ENCODE assay signal across 16 mouse cellular contexts in genomic region chr9:77465401-77465800, GRCm38 (mm10).
DNase-seq lines count a peak whose midpoint lies in the region; ATAC-seq lines count a peak whose summit lies in the region.
"Had no signal": no experiment of that assay in that cellular context is flagged by ENCODE, and none has a peak within 500 bp of the region (broad histone marks: within the 10 kb centered on the region; RNA-seq: fewer than 3 reads in every experiment).

No protein-coding gene starts in this region.

- WGBS in forebrain, embryonic 14.5 days = 78% methylated on average over 11 of the region's 11 CpGs
- 72% methylated on average over 11 of the region's 11 CpGs for WGBS in forebrain, embryonic 16.5 days
- WGBS in heart, embryonic 16.5 days = 35% methylated on average over 11 of the region's 11 CpGs
- WGBS in limb, embryonic 13.5 days = 46% methylated on average over 11 of the region's 11 CpGs
- WGBS in hindbrain, embryonic 11.5 days = 82% methylated on average over 11 of the region's 11 CpGs

- H3K4me2 ChIP-seq in forebrain, embryonic 14.5 days (ENCODE audit: low read length) = no peak overlapping the region
- H3K4me2 ChIP-seq in forebrain, embryonic 16.5 days (ENCODE audit: low read length) = no peak overlapping the region
- H3K4me2 ChIP-seq in heart, embryonic 16.5 days (ENCODE audit: low read depth, low read length) = no peak overlapping the region
- H3K4me2 ChIP-seq in limb, embryonic 13.5 days (replicated peaks) = peak overlapping the region; percentile 34; the same call in 1 of the 2 replicates
- H3K4me2 ChIP-seq in hindbrain, embryonic 11.5 days (replicated peaks; ENCODE audit: low read depth, low read length) = no peak overlapping the region
- H3K4me2 ChIP-seq: liver, embryonic 13.5 days had no signal

- DNase-seq in forebrain, embryonic 14.5 days (ENCODE audit: low spot score) = peak; percentile 42
- DNase-seq in heart, adult 8-10 months (ENCODE audit: low spot score) = no peak
- no peak for DNase-seq in hindbrain, embryonic 11.5 days (ENCODE audit: low spot score)
- DNase-seq: adrenal gland, postnatal 36 days; cerebellum, postnatal 25 days; kidney, adult 9 months; liver, embryonic 13.5 days; right cerebral cortex, adult 18-20 months had no signal

- H3K27ac ChIP-seq in forebrain, embryonic 14.5 days (ENCODE audit: low read depth, low read length) = no peak overlapping the region
- no peak overlapping the region for H3K27ac ChIP-seq in forebrain, embryonic 16.5 days (ENCODE audit: low read length)
- H3K27ac ChIP-seq in heart, embryonic 16.5 days (ENCODE audit: low read length) = peak overlapping the region; percentile 99
- H3K27ac ChIP-seq in limb, embryonic 13.5 days = peak overlapping the region; percentile 65; the same call in 1 of the 2 replicates
- no peak overlapping the region for H3K27ac ChIP-seq in hindbrain, embryonic 11.5 days (ENCODE audit: low read depth, low read length)
- H3K27ac ChIP-seq: hindbrain, embryonic 10.5 days; liver, embryonic 13.5 days had no signal

- ATAC-seq in forebrain, embryonic 14.5 days = no peak
- ATAC-seq in forebrain, embryonic 16.5 days = no peak
- ATAC-seq in heart, embryonic 16.5 days (replicated peaks; ENCODE audit: extremely low read depth, insufficient read depth, low FRiP score) = 0 out of 2 replicates have a peak, but pooled peaks have one; percentile 18
- no peak for ATAC-seq in megakaryocyte, adult 5-6 weeks (ENCODE audit: poor library complexity, severe bottlenecking)
- no peak for ATAC-seq in limb, embryonic 13.5 days (ENCODE audit: low FRiP score, low read depth)
- no peak for ATAC-seq in hindbrain, embryonic 11.5 days (ENCODE audit: low FRiP score)
- ATAC-seq: activated CD4-positive, CD25-positive, alpha-beta regulatory T cell, adult 4 months; inflammation-experienced regulatory T-cells, adult 6 months had no signal

- H3K27me3 ChIP-seq in forebrain, embryonic 14.5 days (replicated peaks; ENCODE audit: control insufficient read depth, insufficient read depth, low read length) = no peaks in the 10 kb centered on the region
- no peaks in the 10 kb centered on the region for H3K27me3 ChIP-seq in forebrain, embryonic 16.5 days (replicated peaks; ENCODE audit: control insufficient read depth, insufficient read depth, low read length)
- no peaks in the 10 kb centered on the region for H3K27me3 ChIP-seq in heart, embryonic 16.5 days (ENCODE audit: control insufficient read depth, insufficient read depth, low read length)
- no peaks in the 10 kb centered on the region for H3K27me3 ChIP-seq in megakaryocyte, embryonic 14.5 days (replicated peaks)
- H3K27me3 ChIP-seq in limb, embryonic 13.5 days = no peaks in the 10 kb centered on the region
- H3K27me3 ChIP-seq in hindbrain, embryonic 11.5 days (ENCODE audit: control insufficient read depth, insufficient read depth, low read length) = no peaks in the 10 kb centered on the region
- H3K27me3 ChIP-seq: liver, embryonic 13.5 days had no signal

- no peak overlapping the region for H3K9ac ChIP-seq in forebrain, embryonic 14.5 days (ENCODE audit: low read length)
- no peak overlapping the region for H3K9ac ChIP-seq in forebrain, embryonic 16.5 days (replicated peaks; ENCODE audit: low read depth, low read length)
- H3K9ac ChIP-seq in heart, embryonic 16.5 days (ENCODE audit: low read length) = peak overlapping the region; percentile 70
- H3K9ac ChIP-seq in limb, embryonic 13.5 days = no peak overlapping the region
- H3K9ac ChIP-seq in hindbrain, embryonic 11.5 days (ENCODE audit: low read depth, low read length) = no peak overlapping the region
- H3K9ac ChIP-seq: liver, embryonic 13.5 days had no signal

- peaks cover 9% of the 10 kb centered on the region for H3K4me1 ChIP-seq in forebrain, embryonic 14.5 days (ENCODE audit: control insufficient read depth, insufficient read depth, low read length)
- H3K4me1 ChIP-seq in forebrain, embryonic 16.5 days (replicated peaks; ENCODE audit: control insufficient read depth, insufficient read depth, low read length) = peaks cover 14% of the 10 kb centered on the region
- H3K4me1 ChIP-seq in heart, embryonic 16.5 days (ENCODE audit: control insufficient read depth, insufficient read depth, low read length) = peaks cover 52% of the 10 kb centered on the region
- H3K4me1 ChIP-seq in megakaryocyte, embryonic 14.5 days = peaks cover 22% of the 10 kb centered on the region
- H3K4me1 ChIP-seq in limb, embryonic 13.5 days = peaks cover 33% of the 10 kb centered on the region
- no peaks in the 10 kb centered on the region for H3K4me1 ChIP-seq in hindbrain, embryonic 11.5 days (replicated peaks; ENCODE audit: control insufficient read depth, insufficient read depth, low read length)

- no peaks in the 10 kb centered on the region for H3K9me3 ChIP-seq in forebrain, embryonic 14.5 days (replicated peaks; ENCODE audit: control insufficient read depth, low read length)
- H3K9me3 ChIP-seq in forebrain, embryonic 16.5 days (ENCODE audit: control insufficient read depth, low read length) = no peaks in the 10 kb centered on the region
- H3K9me3 ChIP-seq in heart, embryonic 16.5 days (replicated peaks; ENCODE audit: control insufficient read depth, low read length) = no peaks in the 10 kb centered on the region
- H3K9me3 ChIP-seq in megakaryocyte, embryonic 14.5 days = no peaks in the 10 kb centered on the region
- no peaks in the 10 kb centered on the region for H3K9me3 ChIP-seq in limb, embryonic 13.5 days
- no peaks in the 10 kb centered on the region for H3K9me3 ChIP-seq in hindbrain, embryonic 11.5 days (ENCODE audit: control insufficient read depth, low read length)
- H3K9me3 ChIP-seq: hindbrain, embryonic 10.5 days; liver, embryonic 13.5 days had no signal

- H3K4me3 ChIP-seq in forebrain, embryonic 14.5 days (ENCODE audit: low read depth, low read length) = no peak overlapping the region
- H3K4me3 ChIP-seq in forebrain, embryonic 16.5 days (replicated peaks; ENCODE audit: low read length) = no peak overlapping the region
- no peak overlapping the region for H3K4me3 ChIP-seq in heart, embryonic 16.5 days (ENCODE audit: low read length)
- H3K4me3 ChIP-seq in megakaryocyte, embryonic 14.5 days (replicated peaks) = peak overlapping the region; percentile 67
- H3K4me3 ChIP-seq in limb, embryonic 13.5 days = no peak overlapping the region
- H3K4me3 ChIP-seq in hindbrain, embryonic 11.5 days (ENCODE audit: low read depth, low read length) = no peak overlapping the region
- H3K4me3 ChIP-seq: hindbrain, embryonic 10.5 days; liver, embryonic 13.5 days had no signal

- H3K36me3 ChIP-seq in forebrain, embryonic 14.5 days (ENCODE audit: control insufficient read depth, insufficient read depth, low read length) = peaks cover 6% of the 10 kb centered on the region; the same call in 1 of the 2 replicates
- no peaks in the 10 kb centered on the region for H3K36me3 ChIP-seq in forebrain, embryonic 16.5 days (ENCODE audit: control insufficient read depth, insufficient read depth)
- H3K36me3 ChIP-seq in heart, embryonic 16.5 days (ENCODE audit: control insufficient read depth, insufficient read depth) = peaks cover 9% of the 10 kb centered on the region
- H3K36me3 ChIP-seq in megakaryocyte, embryonic 14.5 days (replicated peaks; ENCODE audit: low read length) = peaks cover 20% of the 10 kb centered on the region
- H3K36me3 ChIP-seq in limb, embryonic 13.5 days = peaks cover 9% of the 10 kb centered on the region
- H3K36me3 ChIP-seq in hindbrain, embryonic 11.5 days (ENCODE audit: control insufficient read depth, insufficient read depth, low read length) = no peaks in the 10 kb centered on the region
- H3K36me3 ChIP-seq: liver, embryonic 13.5 days had no signal

Comparison
In these comparisons a context has a peak if more than half of its experiments do, and no peak if none do; other contexts are left out.
1. H3K27ac ChIP-seq: peak in heart, embryonic 16.5 days (single experiment) and limb, embryonic 13.5 days (single experiment); none in forebrain, embryonic 14.5 days (single experiment), forebrain, embryonic 16.5 days (single experiment) and hindbrain, embryonic 11.5 days (single experiment).